ENCODE assay signal across 18 mouse cellular contexts in genomic region chr5:45893696-45894095, GRCm38 (mm10).
"Had no signal": no experiment of that assay in that cellular context is flagged by ENCODE, and none has a peak within 500 bp of the region (broad histone marks: within the 10 kb centered on the region; RNA-seq: fewer than 3 reads in every experiment).

No protein-coding gene starts in this region.

- H3K9ac ChIP-seq: kidney, embryonic 15.5 days; liver, embryonic 13.5 days; stomach, embryonic 15.5 days had no signal

- H3K36me3 ChIP-seq: kidney, embryonic 15.5 days; liver, embryonic 13.5 days; stomach, embryonic 15.5 days had no signal

- H3K4me1 ChIP-seq: kidney, embryonic 15.5 days; liver, embryonic 13.5 days; stomach, embryonic 15.5 days had no signal

- H3K9me3 ChIP-seq: kidney, embryonic 15.5 days; liver, embryonic 13.5 days; stomach, embryonic 15.5 days had no signal

- H3K27ac ChIP-seq: hindbrain, postnatal 0 days; kidney, embryonic 15.5 days; left cerebral cortex, adult 2 months; liver, embryonic 13.5 days; stomach, embryonic 15.5 days had no signal

- DNase-seq: kidney, adult 11 months; kidney, adult 8-10 months; kidney, postnatal 10 days; kidney, postnatal 36 days; layer of hippocampus, postnatal 36 days; liver, embryonic 13.5 days; lung, postnatal 4 days; midbrain, embryonic 14.5 days; right cerebral cortex, postnatal 25 days; spleen, adult 18-20 months; thymus, adult 18-20 months; thymus, postnatal 4 days had no signal

- H3K4me3 ChIP-seq: kidney, embryonic 15.5 days; left cerebral cortex, adult 2 months; liver, embryonic 13.5 days; stomach, embryonic 15.5 days had no signal

- H3K4me2 ChIP-seq: kidney, embryonic 15.5 days; liver, embryonic 13.5 days; midbrain, embryonic 11.5 days; stomach, embryonic 15.5 days had no signal

- ATAC-seq: hindbrain, postnatal 0 days; inflammation-experienced regulatory T-cells, adult 6 months had no signal

- H3K27me3 ChIP-seq: kidney, embryonic 15.5 days; liver, embryonic 13.5 days; stomach, embryonic 15.5 days had no signal
